Mouse (Mus musculus) 416B (cell line): ENCODE data around the gene Fam120b.

Experiments used
- DNase-seq: peaks from one replicate; pipeline ENCODE4 v3.0.0; 2011; ENCODE audit warnings: low read depth

The Fam120b gene

GRCm38 (mm10) chr17:15379741-15380526, 16.1 kb upstream of the Fam120b start:
- no peak for DNase-seq

- no peak for DNase-seq
These were observed 15.4 kb upstream of the Fam120b start for GRCm38 (mm10) chr17:15380641-15381051.

- DNase-seq: no peak
These were observed 14.7 kb upstream of the Fam120b start for GRCm38 (mm10) chr17:15381092-15381860.

GRCm38 (mm10) chr17:15381869-15382660, 13.9 kb upstream of the Fam120b start:
- DNase-seq: no peak

- DNase-seq: peak; percentile 48
These were observed 12.6 kb upstream of the Fam120b start for GRCm38 (mm10) chr17:15383360-15383759.

GRCm38 (mm10) chr17:15388892-15389291, 7.1 kb upstream of the Fam120b start:
- no peak for DNase-seq

- no peak for DNase-seq
These were observed 6.6 kb upstream of the Fam120b start for GRCm38 (mm10) chr17:15389356-15389755.

- no peak for DNase-seq
These were observed 5.7 kb downstream of the Fam120b start for GRCm38 (mm10) chr17:15401716-15402115.

GRCm38 (mm10) chr17:15406576-15406975, 10.6 kb downstream of the Fam120b start:
- no peak for DNase-seq

GRCm38 (mm10) chr17:15409261-15409660, 13.3 kb downstream of the Fam120b start:
- DNase-seq: no peak

- no peak for DNase-seq
These were observed 14.9 kb downstream of the Fam120b start for GRCm38 (mm10) chr17:15410861-15411260.

GRCm38 (mm10) chr17:15416596-15417215, 20.7 kb downstream of the Fam120b start:
- no peak for DNase-seq

- peak; percentile 59 for DNase-seq
These were observed 23.5 kb downstream of the Fam120b start for GRCm38 (mm10) chr17:15419534-15419933.

- DNase-seq: no peak
These were observed 24.1 kb downstream of the Fam120b start for GRCm38 (mm10) chr17:15420021-15420603.

- no peak for DNase-seq
These were observed 25.4 kb downstream of the Fam120b start for GRCm38 (mm10) chr17:15421446-15421845.

- no peak for DNase-seq
These were observed 26.7 kb downstream of the Fam120b start for GRCm38 (mm10) chr17:15422666-15423065.

GRCm38 (mm10) chr17:15423080-15423765, 27.2 kb downstream of the Fam120b start:
- no peak for DNase-seq

GRCm38 (mm10) chr17:15425931-15426330, 29.9 kb downstream of the Fam120b start:
- no peak for DNase-seq

- DNase-seq: no peak
These were observed 33.4 kb downstream of the Fam120b start for GRCm38 (mm10) chr17:15429451-15429850.

- DNase-seq: peak; percentile 73
These were observed 33.9 kb downstream of the Fam120b start for GRCm38 (mm10) chr17:15429937-15430336.

GRCm38 (mm10) chr17:15431021-15431514, 35.1 kb downstream of the Fam120b start:
- DNase-seq: peak; percentile 88
